In genomic region chr11:4001603-4002002, GRCm38 (mm10) we compare ENCODE assay signal across 7 mouse cellular contexts.
A peak's percentile ranks its signal among the peaks of the same experiment; 100 is the strongest.
DNase-seq lines count a peak whose midpoint lies in the region; TF ChIP-seq lines count a peak whose summit lies in the region.

No protein-coding gene starts in this region.

- H3K27me3 ChIP-seq in E14TG2a.4 (ENCODE audit: insufficient read depth, low read length) = peaks cover 53% of the 10 kb centered on the region

- H3K4me3 ChIP-seq in E14TG2a.4 (replicated peaks; ENCODE audit: low read length) = no peak overlapping the region

- no peaks in the 10 kb centered on the region for H3K9me3 ChIP-seq in E14TG2a.4 (ENCODE audit: low read length)

- peaks cover 14% of the 10 kb centered on the region for H3K4me1 ChIP-seq in E14TG2a.4 (replicated peaks; ENCODE audit: low read depth, low read length)

- peak; percentile 72 to 73 for DNase-seq in B cell, adult 2 months
- peak; percentile 35 for DNase-seq in c-Kit-positive CD71-positive TER-119-negative erythroid progenitor cells, embryonic 14.5 days (ENCODE audit: low read depth)
- peak; percentile 53 to 59 for DNase-seq in frontal cortex, postnatal 25 days (ENCODE audit: low spot score in 2 of 2)
- DNase-seq in kidney, postnatal 4 days = peak; percentile 83 to 84
- peak; percentile 68 to 81 for DNase-seq in lung, postnatal 4 days
- DNase-seq in right cerebral cortex, postnatal 36 days (ENCODE audit: low spot score in 2 of 2) = peak; percentile 29 to 35

- peak; percentile 96 for TF ChIP-seq CTCF in E14TG2a.4 (conservative IDR thresholded peaks at IDR 0.05; ENCODE audit: low read length)

- no peaks in the 10 kb centered on the region for H3K36me3 ChIP-seq in E14TG2a.4 (ENCODE audit: insufficient read depth, low read length)

Comparison
In these comparisons a context has a peak if more than half of its experiments do, and no peak if none do; other contexts are left out.
1. DNase-seq: peak in every context shown above with its lines; median percentile 84 in kidney, postnatal 4 days; 74 in lung, postnatal 4 days; 72 in B cell, adult 2 months; 56 in frontal cortex, postnatal 25 days; 35 in c-Kit-positive CD71-positive TER-119-negative erythroid progenitor cells, embryonic 14.5 days; 32 in right cerebral cortex, postnatal 36 days.